Mouse (Mus musculus) left cerebral cortex, adult 9 months (tissue): ENCODE measurements around the gene Nrbf2.

Source experiments
- DNase-seq, 2 experiments: peaks; one replicate each; pipeline ENCODE4 v3.0.0; 2022; ENCODE audit warnings: low spot score in 2 of 2

Gene Nrbf2

GRCm38 (mm10) chr10:67216872-67217271, 68.2 kb downstream of the Nrbf2 start:
- no peak for DNase-seq
